Mouse (Mus musculus): ENCODE measurements around the gene Crxos. TPM values are rescaled to one million over a fixed set of nuclear protein-coding genes. Genes with fewer than 3 reads are reported as not detected.

The Crxos gene
- polyA plus RNA-seq, 3 experiments from 2014 or later, result not detected

DNA sequence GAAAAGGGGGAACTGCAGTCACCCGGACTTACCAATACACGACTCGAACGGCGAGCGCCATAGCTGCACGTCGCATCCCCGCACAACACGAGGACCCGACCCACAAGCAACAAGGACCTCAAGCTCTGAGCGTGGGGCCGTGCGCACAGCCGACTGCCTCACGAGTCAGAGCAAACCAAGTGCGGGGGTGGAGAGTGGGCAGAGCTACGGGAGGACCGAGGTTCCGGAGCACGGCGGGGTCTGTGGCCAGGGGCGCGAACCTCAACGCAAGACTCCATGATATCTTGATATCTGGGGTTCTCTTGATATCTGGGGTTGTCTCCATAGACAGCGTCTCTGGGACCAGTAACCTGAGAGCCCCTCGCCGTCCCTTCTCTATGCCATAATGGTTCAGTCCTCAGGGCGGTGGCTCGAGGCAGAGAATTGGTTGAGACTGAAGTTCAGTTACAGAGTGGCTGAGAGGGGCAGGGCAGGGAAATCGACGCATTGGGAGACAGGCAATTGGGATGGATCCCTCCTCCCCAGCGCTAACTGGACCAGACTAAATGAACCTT is 39.9 kb downstream of the Crxos start, which contains the start of gene Selenow:
Gene Selenow (minus strand): TSS at position 183 of the 554 bp plus-strand sequence.
- ATAC-seq, result peak; percentile 95

DNA sequence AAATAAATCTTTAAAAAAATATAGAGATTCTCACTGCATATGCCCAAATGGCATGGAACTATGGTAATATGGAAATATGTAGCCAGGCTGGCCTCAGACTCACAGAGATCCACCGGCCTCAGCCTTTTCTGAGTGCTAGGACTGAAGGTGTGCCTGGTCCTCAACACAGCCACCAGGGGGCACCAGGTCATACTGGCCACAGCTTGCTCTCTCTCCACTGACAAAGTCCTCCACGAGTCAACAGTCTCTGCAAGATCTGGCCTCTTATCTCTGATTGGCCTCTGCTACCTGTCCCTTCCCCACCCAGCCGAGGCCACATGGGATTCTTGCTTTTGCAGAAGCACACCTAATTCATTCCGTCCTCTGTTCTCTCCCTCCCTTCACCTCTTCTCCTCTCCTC is 47.5 kb downstream of the Crxos start:
- ATAC-seq, result peak; percentile 65

DNA sequence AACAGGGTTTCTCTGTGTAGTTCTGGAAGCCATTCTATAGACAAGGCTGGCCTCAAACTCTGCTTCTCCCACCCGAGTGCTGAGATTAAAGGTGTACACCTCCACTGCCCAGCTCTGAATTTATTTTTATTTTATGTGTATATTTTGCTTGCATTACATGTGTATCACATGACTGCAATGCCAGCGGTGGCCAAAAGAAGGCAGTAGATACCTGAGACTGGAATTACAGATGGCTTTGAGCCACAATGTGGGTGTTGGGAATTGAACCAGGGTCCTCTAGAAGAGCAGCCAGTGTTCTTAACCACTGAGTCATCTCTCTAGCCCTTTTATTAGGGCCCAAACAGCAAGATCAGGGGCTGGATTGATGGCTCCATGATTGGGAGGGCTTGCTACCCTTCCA is 48.1 kb downstream of the Crxos start:
- no peak for ATAC-seq

DNA sequence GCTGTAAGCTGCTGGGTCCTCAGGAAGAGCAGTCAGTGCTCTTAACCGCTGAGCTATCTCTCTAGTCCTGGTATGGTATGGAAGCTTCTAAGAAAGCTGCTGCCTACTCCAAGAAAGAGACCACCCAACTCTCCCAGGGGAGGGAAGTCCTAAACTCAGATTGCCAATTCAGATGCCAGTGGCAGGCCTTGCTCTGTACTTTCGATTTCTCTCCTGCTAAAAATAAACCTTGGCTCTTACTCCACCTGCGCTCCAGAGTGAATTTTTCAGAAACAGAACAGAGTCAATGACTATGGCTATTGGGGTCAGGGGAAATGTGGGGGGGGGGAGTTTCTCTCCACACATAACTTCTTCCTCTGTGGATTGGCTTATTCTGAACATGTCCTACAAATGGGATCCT is 49.2 kb downstream of the Crxos start:
- ATAC-seq, result no peak

DNA sequence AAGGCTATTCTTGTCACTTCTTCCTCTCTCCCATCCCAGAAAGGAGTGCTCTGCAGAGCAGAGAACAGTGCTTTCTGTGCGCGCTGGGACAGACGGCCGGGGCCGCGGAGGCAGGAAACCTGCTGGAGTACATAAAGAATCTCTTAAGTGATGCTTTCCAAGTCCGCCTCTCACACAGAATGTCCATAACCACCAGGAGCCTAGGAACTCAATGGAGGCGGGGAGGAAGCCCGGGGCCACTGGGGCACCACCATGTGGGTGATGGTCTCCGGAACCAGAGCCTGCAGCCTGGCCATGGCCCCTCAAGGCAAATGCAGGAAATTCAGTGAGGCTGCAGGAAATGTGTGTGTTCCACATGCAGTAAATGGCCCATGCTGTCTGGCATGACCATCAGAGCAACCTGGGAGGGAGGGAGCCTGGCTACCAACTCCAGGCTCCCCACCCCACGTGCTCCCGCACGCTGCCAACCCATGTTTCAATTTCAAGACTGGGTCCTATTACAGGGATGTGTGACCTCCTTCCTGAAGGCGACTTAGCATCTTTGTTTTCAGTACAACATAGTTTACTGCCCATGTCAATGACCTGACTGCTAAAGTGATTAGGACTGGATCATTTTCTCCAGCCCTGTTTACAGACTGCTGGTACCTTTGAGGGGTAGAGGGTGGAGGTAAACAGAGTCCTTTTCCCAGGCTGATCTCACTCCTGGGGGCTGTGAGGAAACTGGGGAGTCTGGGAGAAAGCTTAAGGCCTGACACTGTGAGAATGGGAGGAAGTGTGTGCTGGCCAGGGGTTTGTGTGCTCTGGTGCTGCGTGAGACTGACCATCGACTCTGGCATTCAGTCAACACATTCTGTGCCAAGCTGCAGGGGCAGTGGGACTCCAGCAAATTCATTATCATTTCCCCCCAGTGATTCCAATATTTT is 51.3 kb downstream of the Crxos start:
- ATAC-seq, result no peak

DNA sequence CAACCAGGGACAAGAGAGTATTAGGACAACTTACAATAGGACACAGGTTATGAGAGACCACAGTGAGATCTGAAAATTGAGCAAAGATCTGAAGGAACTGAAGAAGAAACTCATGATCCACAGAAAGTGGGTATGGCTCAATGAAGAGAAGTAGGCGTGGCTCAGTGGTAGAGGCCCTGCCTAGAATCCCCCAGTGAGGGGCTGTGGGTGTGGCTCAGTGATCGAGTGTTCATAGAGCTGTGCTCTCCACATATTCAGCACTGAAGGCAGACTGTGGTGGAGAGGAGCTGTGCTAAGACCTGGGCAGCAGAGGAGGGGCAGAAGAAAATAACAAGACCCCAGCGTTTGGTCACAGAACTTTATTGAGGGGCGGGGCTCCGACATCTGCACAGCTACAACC is 55.1 kb downstream of the Crxos start:
- no peak for ATAC-seq

DNA sequence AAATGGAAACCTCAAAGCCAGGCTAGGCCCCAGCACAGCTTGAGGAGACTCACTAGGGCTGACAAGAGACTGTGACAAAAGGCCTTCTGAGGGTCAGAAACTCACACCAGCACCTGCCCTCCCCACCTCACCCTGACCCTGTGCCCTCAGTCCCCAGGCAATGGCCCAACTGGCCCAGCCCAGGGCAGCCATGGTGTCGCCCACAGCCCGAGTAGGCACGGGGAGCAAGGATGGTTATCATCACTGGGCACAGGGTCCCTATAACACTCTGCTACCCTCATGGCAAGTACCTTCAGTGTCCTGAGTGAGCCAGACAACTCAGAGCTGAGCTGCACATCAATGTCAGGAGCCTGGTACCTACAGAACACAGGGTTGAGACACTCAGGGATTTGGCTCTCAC is 56.2 kb downstream of the Crxos start:
- no peak for ATAC-seq

DNA sequence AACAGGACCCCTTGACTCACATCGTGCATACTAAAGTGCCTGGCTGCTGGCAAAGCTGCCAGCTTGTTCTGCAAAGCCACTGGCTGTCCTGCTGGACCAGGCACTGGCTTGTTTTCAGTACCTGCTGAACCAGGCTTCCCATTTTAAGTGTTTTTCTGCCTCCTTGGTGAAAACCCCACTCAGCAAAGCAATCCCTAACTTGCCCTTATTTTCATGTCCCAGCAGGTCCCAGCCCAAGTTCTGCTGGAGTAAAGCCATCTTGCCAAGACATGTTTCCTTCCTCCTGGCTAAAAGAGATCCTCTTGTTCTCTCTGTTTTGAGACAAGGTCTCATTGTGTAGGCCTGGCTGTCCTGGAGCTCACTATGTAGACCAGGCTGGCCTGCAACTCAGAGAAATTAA is 61.9 kb downstream of the Crxos start:
- no peak for ATAC-seq

DNA sequence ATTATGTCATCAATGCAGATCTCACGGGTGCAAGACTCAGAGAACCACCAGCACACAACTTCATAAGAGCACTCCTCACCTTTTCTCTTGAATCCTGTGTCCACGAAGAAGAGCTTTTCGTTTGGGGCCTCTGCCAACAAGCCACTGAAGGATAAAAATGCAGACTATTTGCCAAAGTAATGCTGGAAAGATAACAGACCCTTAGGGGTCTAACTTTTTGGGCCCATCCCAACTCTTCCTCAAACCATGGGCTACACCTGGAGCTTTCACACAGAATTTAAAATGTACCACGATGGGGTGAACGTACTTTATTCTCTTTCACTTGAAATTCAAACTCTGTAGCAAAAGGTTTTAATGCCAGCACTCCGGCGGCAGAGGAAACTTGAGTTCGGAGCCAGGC is 62.8 kb downstream of the Crxos start:
- no peak for ATAC-seq

DNA sequence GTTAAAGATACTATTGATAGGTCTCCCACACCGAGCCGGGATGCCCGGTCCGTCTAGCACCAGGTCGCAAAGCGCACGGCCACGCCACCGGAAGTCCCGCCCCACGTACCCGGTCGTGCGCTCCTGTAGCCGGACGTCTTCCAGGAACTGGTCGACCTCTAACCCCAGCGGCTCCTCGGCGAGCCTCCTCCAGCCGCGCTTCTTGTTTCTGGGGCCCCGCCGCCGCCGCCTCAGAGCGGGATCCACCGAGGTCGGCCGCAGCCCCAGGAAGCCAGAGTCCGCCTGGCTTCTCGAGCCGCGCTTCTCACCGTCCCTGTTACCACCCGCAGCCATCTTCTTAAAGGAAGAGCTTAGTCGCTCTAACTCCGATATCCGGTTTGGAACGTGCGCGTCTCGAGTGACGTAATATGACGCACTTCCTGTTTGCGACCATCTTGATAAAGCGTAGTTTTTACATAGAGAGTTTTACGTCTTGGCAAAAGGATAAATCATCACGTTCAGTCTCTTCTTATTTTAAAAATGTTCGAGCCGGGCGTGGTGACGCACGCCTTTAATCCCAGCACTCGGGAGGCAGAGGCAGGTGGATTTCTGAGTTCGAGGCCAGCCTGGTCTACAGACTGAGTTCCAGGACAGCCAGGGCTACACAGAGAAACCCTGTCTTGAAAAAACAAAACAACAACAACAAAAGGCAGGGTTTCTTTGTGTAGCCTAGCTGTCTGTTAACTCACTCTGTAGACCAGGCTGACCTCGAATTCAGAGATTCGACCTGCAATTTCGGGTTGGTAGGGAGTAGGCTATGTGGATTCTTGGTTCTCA is 63.5 kb downstream of the Crxos start, which contains the start of gene Nop53:
Gene Nop53 (minus strand): TSS at position 354 of the 816 bp plus-strand sequence.
- ATAC-seq, result peak; percentile 89

DNA sequence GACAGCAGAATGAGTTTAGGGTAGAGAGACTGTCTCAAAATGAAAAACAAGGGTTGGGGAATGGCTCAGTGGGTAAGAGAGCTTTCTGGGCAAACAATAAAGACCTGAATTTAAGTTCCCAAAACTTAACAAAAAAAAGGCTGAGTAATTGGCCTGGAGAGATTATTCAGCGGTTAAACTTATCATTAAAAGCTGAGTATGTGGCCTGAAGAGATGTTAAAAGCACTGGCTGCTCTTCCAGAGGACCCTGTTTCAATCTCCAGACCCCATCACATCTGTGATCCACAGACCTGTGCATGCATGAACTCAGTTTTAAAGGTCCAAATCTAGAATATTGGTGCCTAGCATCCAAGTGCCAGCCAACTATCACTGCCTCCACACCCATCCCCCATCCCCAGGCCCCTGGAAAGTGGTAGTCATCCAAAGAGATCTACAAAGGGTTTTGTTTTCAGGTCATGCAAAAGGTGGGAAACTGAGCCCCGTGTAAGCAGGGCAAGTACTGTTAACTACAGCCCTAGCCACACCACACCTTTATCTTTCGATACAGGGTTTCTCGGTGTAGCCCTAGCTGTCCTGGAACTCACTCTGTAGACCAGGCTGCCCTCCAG is 65.3 kb downstream of the Crxos start:
- ATAC-seq, result no peak

DNA sequence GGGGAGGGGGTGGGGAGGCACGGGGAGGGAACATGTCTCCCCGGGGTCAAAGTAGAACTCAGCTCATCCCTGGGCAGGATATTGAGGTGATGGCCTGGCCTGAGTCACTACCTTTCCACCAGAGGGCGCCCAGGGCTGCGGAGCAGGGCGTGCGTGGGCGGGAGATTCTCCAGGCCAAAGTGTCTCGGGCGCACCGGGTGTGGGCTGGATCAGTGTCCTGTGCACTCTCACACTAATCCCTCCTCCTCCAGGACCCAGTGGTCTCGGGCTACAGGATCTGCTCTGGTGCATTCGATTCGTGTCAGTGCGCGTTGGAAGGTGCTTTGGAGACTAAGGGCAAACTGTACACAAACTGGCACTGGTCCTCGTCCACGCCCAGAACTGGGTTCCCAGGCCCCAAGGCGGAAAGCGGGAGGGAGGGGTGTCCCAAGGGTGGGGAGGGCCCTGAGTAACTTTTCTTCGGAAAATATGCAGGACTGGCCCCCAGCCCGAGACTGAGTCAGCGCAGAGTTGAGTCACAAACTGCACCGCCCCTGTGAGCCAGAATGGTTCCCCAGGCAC is 66.0 kb downstream of the Crxos start:
- ATAC-seq, result peak; percentile 31

DNA sequence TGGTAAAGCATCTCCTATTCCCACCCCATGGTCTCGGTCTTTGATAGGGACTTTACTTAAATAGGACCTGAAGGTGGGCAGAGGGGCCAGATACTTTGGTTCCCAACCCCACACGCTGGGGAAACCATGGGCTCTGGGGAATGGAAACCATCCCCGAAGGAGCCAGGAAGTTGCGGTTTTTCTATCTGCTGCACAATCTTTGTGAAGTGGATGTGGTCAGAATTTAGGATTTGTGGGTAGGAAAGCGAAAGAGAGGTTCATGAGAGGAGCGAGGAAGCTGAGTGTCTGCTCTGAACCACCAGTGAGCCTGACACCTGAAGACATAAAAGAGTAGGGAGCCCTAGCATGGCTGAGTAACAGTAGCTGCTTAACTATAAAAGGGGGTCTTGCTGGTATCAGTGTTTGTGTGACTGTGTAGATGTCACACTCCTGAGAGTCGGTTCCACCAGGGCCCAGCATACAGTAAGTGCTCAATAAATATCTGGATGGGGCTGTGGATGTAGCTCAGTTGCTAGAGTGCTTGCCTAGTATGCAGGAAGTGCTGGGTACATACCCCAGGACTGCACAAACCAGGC is 66.9 kb downstream of the Crxos start:
- ATAC-seq, result peak; percentile 30

DNA sequence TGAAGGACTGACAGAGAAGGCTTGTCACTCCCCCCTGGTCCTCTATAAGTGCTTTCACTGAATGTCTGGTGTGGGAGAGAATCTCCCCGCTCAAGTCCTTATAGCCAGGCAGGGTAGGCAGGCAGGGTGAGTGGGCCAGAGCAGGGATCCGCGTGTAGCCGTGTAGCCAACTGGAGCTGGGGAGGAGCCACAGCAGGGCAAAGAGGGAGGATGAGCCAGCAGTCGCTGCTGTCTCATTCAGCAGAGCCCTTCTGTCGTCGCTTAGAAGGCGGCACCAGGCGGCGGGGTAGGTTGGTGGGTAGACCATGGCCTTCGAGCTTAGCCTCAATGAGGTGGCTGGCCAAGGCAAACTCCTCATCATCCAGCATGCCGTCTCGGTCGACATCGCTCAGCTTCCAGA is 67.6 kb downstream of the Crxos start:
- no peak for ATAC-seq

DNA sequence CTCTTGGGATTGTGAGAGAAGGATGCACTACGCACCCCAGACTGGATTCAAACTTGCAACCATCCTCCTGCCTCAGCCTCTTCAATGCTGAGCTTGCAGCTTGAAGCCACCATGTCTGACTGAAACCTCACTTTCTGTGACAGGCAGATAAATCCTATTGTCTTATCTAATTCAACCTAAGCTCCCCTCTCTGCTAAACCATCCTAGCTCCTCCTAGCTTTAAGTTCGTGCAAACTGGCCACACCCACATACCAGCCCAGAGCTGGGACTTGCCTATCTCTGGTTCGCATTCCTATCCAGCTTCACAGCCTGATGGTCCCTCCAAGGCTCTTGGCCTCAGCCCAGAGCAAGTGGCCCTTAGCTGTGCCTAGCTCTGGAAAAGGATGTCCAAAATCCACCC is 70.0 kb downstream of the Crxos start:
- ATAC-seq, result no peak

Other genes with a start within 250 kb of the Crxos start
- gene Obox3, start 242.7 kb upstream of the Crxos start, polyA plus RNA-seq (2017; shearing (Covaris generic)), result under 1 TPM in 1 of 3 experiments, not detected in 2; 0.19 TPM
- not detected for gene Obox5, start 132.5 kb upstream of the Crxos start, polyA plus RNA-seq (2017; shearing (Covaris generic))
- not detected for gene Obox6, start 42.9 kb upstream of the Crxos start, polyA plus RNA-seq (2017; shearing (Covaris generic))
- not detected for gene Crx, start 2.6 kb upstream of the Crxos start, polyA plus RNA-seq (2017; shearing (Covaris generic))
- 100 to 1,000 TPM; 681 to 943 (median 889) TPM for gene Selenow, start 39.8 kb downstream of the Crxos start, polyA plus RNA-seq (2017; shearing (Covaris generic))
- 100 to 1,000 TPM; 272 to 320 (median 288) TPM for gene Nop53, start 63.5 kb downstream of the Crxos start, polyA plus RNA-seq (2017; shearing (Covaris generic))
- gene Ehd2, start 85.0 kb downstream of the Crxos start, polyA plus RNA-seq (2017; shearing (Covaris generic)), result under 1 TPM in 2 of 3 experiments, not detected in 1; 0.19 to 0.34 TPM
- gene Bicra, start 165.3 kb downstream of the Crxos start, polyA plus RNA-seq (2017; shearing (Covaris generic)), result 1 to 10 TPM; 2.7 to 4.4 (median 4.2) TPM
- gene Zfp541, start 179.2 kb downstream of the Crxos start, polyA plus RNA-seq (2017; shearing (Covaris generic)), result under 1 TPM in 1 of 3 experiments, not detected in 2; 0.07 TPM
- gene Napa, start 215.8 kb downstream of the Crxos start, polyA plus RNA-seq (2017; shearing (Covaris generic)), result 100 to 1,000 TPM; 191 to 298 (median 208) TPM
- gene Kptn, start 237.3 kb downstream of the Crxos start, polyA plus RNA-seq (2017; shearing (Covaris generic)), result 10 to 100 TPM; 18.7 to 23.5 (median 19.2) TPM
- not detected for gene Slc8a2, start 247.2 kb downstream of the Crxos start, polyA plus RNA-seq (2017; shearing (Covaris generic))